Mouse (Mus musculus) C2C12 (cell line): ENCODE results near the gene Calhm3. TPM values are rescaled to one million over a fixed set of nuclear protein-coding genes. Genes with fewer than 3 reads are reported as not detected.

Source experiments
- H3K27me3 ChIP-seq: one replicate; pipeline ENCODE4 v1.6.1; 2011; ENCODE audit not compliant: control insufficient read depth, insufficient read depth, insufficient read length
- H3K36me3 ChIP-seq: one replicate; pipeline ENCODE4 v1.6.1; 2011; ENCODE audit not compliant: control insufficient read depth, insufficient read depth
- H3K4me3 ChIP-seq: one replicate; pipeline ENCODE4 v1.5.1; 2011; ENCODE audit warnings: mild to moderate bottlenecking, control low read depth; ENCODE audit not compliant: poor library complexity, insufficient read depth, severe bottlenecking
- H3K79me2 ChIP-seq: one replicate; pipeline ENCODE4 v1.6.1; 2011; ENCODE audit not compliant: control insufficient read depth, insufficient read depth
- H3K79me3 ChIP-seq: one replicate; pipeline ENCODE4 v1.6.1; 2011; ENCODE audit warnings: low read depth, control low read depth
- H3ac ChIP-seq: one replicate; pipeline ENCODE3; 2011; ENCODE audit warnings: low read depth; ENCODE audit not compliant: control insufficient read depth, insufficient read length
- CEBPB ChIP-seq: IDR thresholded peaks from one replicate; pipeline ENCODE4 v1.6.1; 2011; ENCODE audit warnings: low read depth, mild to moderate bottlenecking, control low read depth, moderate library complexity
- CTCF ChIP-seq: IDR thresholded peaks from one replicate; pipeline ENCODE4 v1.5.1; 2011; ENCODE audit not compliant: control insufficient read depth, insufficient read depth, insufficient read length
- FOSL1 ChIP-seq: IDR thresholded peaks from one replicate; pipeline ENCODE4 v1.8.0; 2011; ENCODE audit warnings: mild to moderate bottlenecking, low read length; ENCODE audit not compliant: poor library complexity, insufficient read depth, severe bottlenecking
- MAX ChIP-seq: IDR thresholded peaks from one replicate; pipeline ENCODE4 v1.6.1; 2011; ENCODE audit warnings: mild to moderate bottlenecking, control low read depth
- MYOD1 ChIP-seq: IDR thresholded peaks from one replicate; pipeline ENCODE4 v1.6.1; 2011; ENCODE audit warnings: low read depth; ENCODE audit not compliant: control insufficient read depth, insufficient read length
- MYOG ChIP-seq: IDR thresholded peaks from one replicate; pipeline ENCODE4 v1.6.1; 2011; ENCODE audit not compliant: control insufficient read depth, insufficient read length; ENCODE audit errors: extremely low read depth
- USF1 ChIP-seq: IDR thresholded peaks from one replicate; pipeline ENCODE4 v1.6.1; 2011; ENCODE audit warnings: low read depth, mild to moderate bottlenecking, control low read depth, moderate library complexity
- long read RNA-seq, 2 experiments: library from polyadenylated mRNA; unstranded; transcript quantifications; one replicate each; pipeline ENCODE4 v2.0.0; 2019 to 2020
- polyA plus RNA-seq: library from polyadenylated mRNA; unstranded; fragments of >200 nt; fragmentation: generic; extraction: Trizol; gene quantifications from one replicate; pipeline ENCODE4 v1.2.1, GENCODE M21; 2012; ENCODE audit warnings: missing spikeins

Gene Calhm3
- polyA plus RNA-seq, result not detected
- long read RNA-seq, experiment 1, result 0 reads
- long read RNA-seq, experiment 2, result 0 reads

DNA sequence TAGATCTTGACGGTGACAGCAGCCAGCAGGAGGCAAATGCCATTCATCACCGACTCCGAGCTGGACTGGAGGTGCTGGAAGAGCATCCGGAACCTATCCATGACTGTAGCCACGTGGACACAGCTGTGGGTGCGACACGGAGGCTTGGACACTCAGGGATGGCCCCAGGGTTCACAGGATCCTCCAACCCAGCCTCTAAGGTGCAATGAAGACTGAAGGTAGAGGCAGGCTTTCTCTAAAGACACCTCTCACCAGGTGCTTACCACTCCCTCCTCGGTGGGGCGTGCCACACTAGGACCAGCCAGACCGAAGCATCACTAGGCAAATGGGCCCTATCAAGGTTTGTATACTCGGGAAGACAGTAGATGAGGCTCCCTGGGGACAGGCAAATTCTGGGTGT lies at the start of gene Calhm3:
TSS of gene Calhm3 (minus strand) at position 101 of the 400 bp plus-strand sequence.
- Histone ChIP-seq H3K79me3 (no peaks in the 10 kb centered on the region), H3K27me3 (peaks cover 15% of the 10 kb centered on the region), H3K79me2 (no peaks in the 10 kb centered on the region), H3K4me3 (no peak within 1 kb of the TSS), H3ac (no peak within 1 kb of the TSS), H3K36me3 (no peaks in the 10 kb centered on the region)
- TF ChIP-seq MYOD1 (no peak), CEBPB (no peak), FOSL1 (no peak), USF1 (no peak), MAX (no peak), CTCF (no peak), MYOG (no peak)

DNA sequence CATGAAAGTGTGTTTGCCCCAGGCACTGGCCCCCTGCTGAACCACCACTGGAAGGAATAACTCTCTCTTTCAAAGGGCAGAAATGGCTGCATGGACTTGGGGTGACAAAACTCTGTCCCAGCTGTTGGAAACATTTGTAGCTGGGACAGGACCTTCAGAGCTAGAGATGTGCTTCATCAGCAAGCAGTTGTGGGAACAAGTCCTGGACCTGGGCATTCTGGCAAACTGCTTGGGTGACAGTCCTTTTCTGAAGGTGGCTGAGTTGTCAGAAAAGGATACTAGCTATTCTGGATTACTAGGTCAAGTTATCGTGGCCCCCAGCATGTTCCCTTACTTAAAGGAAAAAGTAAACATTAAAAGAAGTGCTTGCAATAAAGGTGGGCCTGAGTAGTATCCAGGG lies 48.6 kb upstream of the Calhm3 start:
- Histone ChIP-seq H3K36me3 (no peaks in the 10 kb centered on the region), H3K79me3 (no peaks in the 10 kb centered on the region), H3K27me3 (no peaks in the 10 kb centered on the region), H3K4me3 (no peak overlapping the region), H3ac (no peak overlapping the region), H3K79me2 (no peaks in the 10 kb centered on the region)
- TF ChIP-seq USF1, result no peak
- TF ChIP-seq CTCF, result no peak
- TF ChIP-seq MYOD1, result no peak
- no peak for TF ChIP-seq MAX
- no peak for TF ChIP-seq CEBPB
- TF ChIP-seq FOSL1, result no peak
- TF ChIP-seq MYOG, result no peak

DNA sequence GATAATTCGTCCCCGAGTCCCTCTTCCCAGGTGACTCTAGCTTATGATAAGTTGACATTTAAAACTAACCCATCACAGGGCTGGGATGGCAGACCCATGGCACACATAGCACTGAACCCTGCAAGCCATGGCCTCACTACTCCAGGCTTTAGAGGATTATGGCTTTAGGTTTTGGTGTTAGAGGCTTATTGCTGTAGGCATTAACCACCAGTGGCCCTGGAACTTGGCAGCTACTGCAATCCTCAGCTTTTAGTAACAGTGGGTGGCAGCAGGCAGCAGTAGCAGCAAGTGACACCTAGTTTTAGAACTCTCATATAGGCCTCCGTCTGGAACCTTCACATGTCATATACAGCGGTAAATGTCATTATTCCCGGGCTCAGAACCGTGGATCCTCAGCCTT lies 47.1 kb upstream of the Calhm3 start:
- no peak overlapping the region for H3K4me3 ChIP-seq
- no peaks in the 10 kb centered on the region for H3K79me2 ChIP-seq
- TF ChIP-seq FOSL1 (no peak), USF1 (no peak), MYOD1 (no peak), CEBPB (no peak), MAX (no peak), MYOG (no peak), CTCF (no peak)
- H3K27me3 ChIP-seq, result no peaks in the 10 kb centered on the region
- H3K36me3 ChIP-seq, result no peaks in the 10 kb centered on the region
- H3ac ChIP-seq, result no peak overlapping the region
- H3K79me3 ChIP-seq, result no peaks in the 10 kb centered on the region

DNA sequence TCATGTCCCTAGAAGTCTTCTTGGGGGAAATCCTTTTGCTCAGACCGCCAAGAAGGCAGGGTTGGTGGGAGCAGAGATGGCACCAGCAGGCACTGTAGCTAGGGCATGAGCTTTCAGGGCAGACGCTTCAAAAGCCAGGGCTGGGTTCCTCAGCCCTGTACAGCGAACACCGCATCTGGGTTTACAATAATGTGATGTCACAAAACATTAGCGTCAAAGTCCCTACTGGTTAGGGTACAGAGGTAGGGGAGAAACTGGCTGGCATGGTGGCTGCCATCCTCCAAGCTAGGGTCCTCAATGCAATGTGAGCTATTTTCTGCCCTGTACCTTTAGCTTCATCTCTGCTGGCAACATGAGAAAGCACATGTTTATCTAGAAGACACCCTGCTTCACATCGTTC lies 45.5 kb upstream of the Calhm3 start:
- H3K79me2 ChIP-seq, result no peaks in the 10 kb centered on the region
- H3K79me3 ChIP-seq, result no peaks in the 10 kb centered on the region
- no peak overlapping the region for H3K4me3 ChIP-seq
- H3K27me3 ChIP-seq, result no peaks in the 10 kb centered on the region
- TF ChIP-seq CTCF, result no peak
- no peak for TF ChIP-seq USF1
- no peak for TF ChIP-seq CEBPB
- no peak for TF ChIP-seq MYOD1
- TF ChIP-seq MYOG, result no peak
- TF ChIP-seq FOSL1, result no peak
- no peak for TF ChIP-seq MAX
- H3K36me3 ChIP-seq, result no peaks in the 10 kb centered on the region
- no peak overlapping the region for H3ac ChIP-seq

DNA sequence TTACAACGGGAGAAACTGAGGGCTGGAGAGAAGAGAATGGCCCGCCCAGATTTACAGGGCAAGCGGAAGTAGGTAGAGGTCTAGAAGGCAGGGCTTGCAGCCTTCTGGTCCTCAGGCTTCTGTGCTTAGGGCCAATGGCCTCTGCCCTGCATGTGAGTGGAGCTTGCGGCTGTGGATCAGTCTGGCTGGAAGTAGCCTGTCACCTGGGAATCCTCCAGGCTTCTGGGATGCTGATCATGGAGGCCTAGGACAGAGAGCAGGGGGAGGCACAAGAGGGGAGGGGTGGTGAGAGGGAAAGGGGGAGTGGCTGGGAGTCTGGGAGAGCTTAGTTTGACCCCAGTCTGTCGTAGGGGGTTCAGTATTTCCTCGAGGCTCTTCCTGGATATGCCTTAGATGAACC lies 44.9 kb upstream of the Calhm3 start:
- TF ChIP-seq MYOG, result no peak
- TF ChIP-seq MYOD1, result no peak
- no peak for TF ChIP-seq CEBPB
- no peak for TF ChIP-seq MAX
- no peak for TF ChIP-seq USF1
- no peak for TF ChIP-seq FOSL1
- TF ChIP-seq CTCF, result no peak
- no peaks in the 10 kb centered on the region for H3K36me3 ChIP-seq
- no peak overlapping the region for H3ac ChIP-seq
- no peak overlapping the region for H3K4me3 ChIP-seq
- H3K79me3 ChIP-seq, result no peaks in the 10 kb centered on the region
- no peaks in the 10 kb centered on the region for H3K27me3 ChIP-seq
- H3K79me2 ChIP-seq, result no peaks in the 10 kb centered on the region

DNA sequence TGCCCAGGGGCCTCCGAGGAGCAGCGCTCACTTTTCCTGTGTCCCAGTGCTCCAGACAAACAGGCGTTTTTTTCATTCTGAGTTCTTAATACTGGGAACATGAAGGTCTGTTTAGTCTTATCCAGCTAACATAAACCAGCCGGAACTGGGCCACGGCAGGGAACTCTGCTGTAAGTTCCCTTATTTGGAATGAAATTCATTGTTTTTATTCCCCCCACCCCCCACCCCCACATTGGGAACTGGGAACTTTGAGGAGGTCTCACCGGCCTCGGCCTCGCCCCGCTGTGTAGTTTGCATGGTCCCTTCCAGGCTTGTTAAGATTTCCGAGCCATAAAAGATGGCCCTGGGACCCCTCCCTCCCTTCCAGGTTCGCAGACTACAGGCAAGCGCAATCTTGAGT lies 44.4 kb upstream of the Calhm3 start:
- no peaks in the 10 kb centered on the region for H3K36me3 ChIP-seq
- H3ac ChIP-seq, result no peak overlapping the region
- H3K4me3 ChIP-seq, result no peak overlapping the region
- H3K79me3 ChIP-seq, result no peaks in the 10 kb centered on the region
- H3K79me2 ChIP-seq, result no peaks in the 10 kb centered on the region
- TF ChIP-seq MYOD1 (no peak), MYOG (no peak), USF1 (no peak), MAX (no peak), FOSL1 (no peak), CEBPB (no peak), CTCF (no peak)
- no peaks in the 10 kb centered on the region for H3K27me3 ChIP-seq
